Mouse (Mus musculus) heart, embryonic 16.5 days (tissue): ENCODE data around the gene Scap. TPM values are rescaled to one million over a fixed set of nuclear protein-coding genes. Genes with fewer than 3 reads are reported as not detected.

Experiments used
- ATAC-seq: fragments of 200-750 bp; cut with Nextera tagmentation; replicated peaks from 2 replicates; pipeline ENCODE4 v1.8.0; 2017; ENCODE audit warnings: moderate number of reproducible peaks; ENCODE audit not compliant: insufficient read depth, low FRiP score; ENCODE audit errors: extremely low read depth
- H3K27ac ChIP-seq: fragments of 300-500 bp; sonication (generic); 2 replicates; pipeline ENCODE4 v1.5.1; 2014; ENCODE audit warnings: mild to moderate bottlenecking, low read length, control low read depth, moderate library complexity
- H3K27me3 ChIP-seq: fragments of 300-500 bp; sonication (generic); 2 replicates; pipeline ENCODE4 v1.6.1; 2014; ENCODE audit warnings: low read length, mixed read lengths; ENCODE audit not compliant: control insufficient read depth, insufficient read depth
- H3K36me3 ChIP-seq: fragments of 300-500 bp; sonication (generic); 2 replicates; pipeline ENCODE4 v1.6.1; 2014; ENCODE audit not compliant: control insufficient read depth, insufficient read depth
- H3K4me1 ChIP-seq: fragments of 300-500 bp; sonication (generic); 2 replicates; pipeline ENCODE4 v1.6.1; 2014; ENCODE audit warnings: low read length, mixed read lengths; ENCODE audit not compliant: control insufficient read depth, insufficient read depth
- H3K4me2 ChIP-seq: fragments of 300-500 bp; sonication (generic); 2 replicates; pipeline ENCODE4 v1.6.1; 2014; ENCODE audit warnings: low read depth, mild to moderate bottlenecking, control low read depth, low read length
- H3K4me3 ChIP-seq: fragments of 300-500 bp; sonication (generic); 2 replicates; pipeline ENCODE4 v1.5.1; 2014; ENCODE audit warnings: mild to moderate bottlenecking, control low read depth, low read length
- H3K9ac ChIP-seq: fragments of 300-500 bp; sonication (generic); 2 replicates; pipeline ENCODE4 v1.6.1; 2014; ENCODE audit warnings: low read length, control low read depth
- H3K9me3 ChIP-seq: fragments of 300-500 bp; sonication (generic); replicated peaks from 2 replicates; pipeline ENCODE4 v1.6.1; 2016; ENCODE audit warnings: low read length; ENCODE audit not compliant: control insufficient read depth
- WGBS: fragments of 180-500 bp; shearing (Covaris S2); extraction: QIAGEN DNeasy Blood & Tissue Kit; methylation state at CpG from one replicate; pipeline ENCODE4 v1.1.7; 2014; 5-methylcytosine and 5-hydroxymethylcytosine counted together
- polyA plus RNA-seq: library from polyadenylated mRNA; unstranded; fragments of >200 nt; fragmentation: Nextera tagmentation; extraction: Ambion mirVana; gene quantifications from 2 replicates; pipeline ENCODE4 v1.2.1, GENCODE M21; 2015

The Scap gene
- polyA plus RNA-seq, 1 experiment from 2014 or later = 22.2 TPM

GRCm38 (mm10) chr9:110343805-110344204 lies 10.7 kb downstream of the Scap start:
- WGBS = 61% methylated on average over 6 of the region's 6 CpGs

GRCm38 (mm10) chr9:110345057-110345739 lies 12.1 kb downstream of the Scap start:
- H3K4me1 ChIP-seq = no peaks in the 10 kb centered on the region; the same call in 1 of the 2 replicates
- no peak overlapping the region for H3K4me2 ChIP-seq
- H3K4me3 ChIP-seq = no peak overlapping the region
- H3K27ac ChIP-seq = no peak overlapping the region
- WGBS = 73% methylated on average over 7 of the region's 7 CpGs
- H3K27me3 ChIP-seq = no peaks in the 10 kb centered on the region
- no peaks in the 10 kb centered on the region for H3K36me3 ChIP-seq
- H3K9ac ChIP-seq = no peak overlapping the region
- H3K9me3 ChIP-seq = no peaks in the 10 kb centered on the region
- ATAC-seq = no peak

More at GRCm38 (mm10) chr9:110343805-110344204, 10.7 kb downstream of the Scap start:
- Histone ChIP-seq H3K9me3 (no peaks in the 10 kb centered on the region), H3K36me3 (no peaks in the 10 kb centered on the region), H3K4me2 (no peak overlapping the region), H3K9ac (no peak overlapping the region), H3K27me3 (no peaks in the 10 kb centered on the region), H3K4me3 (no peak overlapping the region), H3K27ac (no peak overlapping the region), H3K4me1 (no peaks in the 10 kb centered on the region)
- no peak for ATAC-seq

GRCm38 (mm10) chr9:110348899-110349298 lies 15.8 kb downstream of the Scap start:
- Histone ChIP-seq H3K4me3 (no peak overlapping the region), H3K36me3 (no peaks in the 10 kb centered on the region), H3K4me1 (peaks cover 3% of the 10 kb centered on the region; the same call in 1 of the 2 replicates), H3K27ac (no peak overlapping the region), H3K4me2 (no peak overlapping the region), H3K27me3 (no peaks in the 10 kb centered on the region), H3K9ac (no peak overlapping the region), H3K9me3 (no peaks in the 10 kb centered on the region)
- ATAC-seq = no peak
- WGBS = 66% methylated on average over 4 of the region's 4 CpGs

- Histone ChIP-seq H3K4me1 (peaks cover 3% of the 10 kb centered on the region; the same call in 1 of the 2 replicates), H3K9me3 (no peaks in the 10 kb centered on the region), H3K4me3 (no peak overlapping the region), H3K9ac (no peak overlapping the region), H3K36me3 (peaks cover 3% of the 10 kb centered on the region; the same call in 1 of the 2 replicates), H3K4me2 (no peak overlapping the region), H3K27me3 (no peaks in the 10 kb centered on the region), H3K27ac (no peak overlapping the region)
- no peak for ATAC-seq
- WGBS = 88% methylated on average over 5 of the region's 5 CpGs
These were observed 17.1 kb downstream of the Scap start for GRCm38 (mm10) chr9:110350188-110350587.

GRCm38 (mm10) chr9:110350612-110351011 lies 17.5 kb downstream of the Scap start:
- Histone ChIP-seq H3K9me3 (no peaks in the 10 kb centered on the region), H3K27me3 (no peaks in the 10 kb centered on the region), H3K27ac (no peak overlapping the region), H3K36me3 (peaks cover 3% of the 10 kb centered on the region; the same call in 1 of the 2 replicates), H3K4me3 (no peak overlapping the region), H3K4me2 (no peak overlapping the region), H3K4me1 (peaks cover 3% of the 10 kb centered on the region; the same call in 1 of the 2 replicates), H3K9ac (no peak overlapping the region)
- ATAC-seq = no peak
- 81% methylated on average over 5 of the region's 5 CpGs for WGBS

- H3K9ac ChIP-seq = no peak overlapping the region
- WGBS = 89% methylated on average over 2 of the region's 2 CpGs
- no peak overlapping the region for H3K4me2 ChIP-seq
- H3K27ac ChIP-seq = no peak overlapping the region
- H3K36me3 ChIP-seq = peaks cover 3% of the 10 kb centered on the region; the same call in 1 of the 2 replicates
- ATAC-seq = no peak
- peaks cover 3% of the 10 kb centered on the region; the same call in 1 of the 2 replicates for H3K4me1 ChIP-seq
- no peaks in the 10 kb centered on the region for H3K27me3 ChIP-seq
- no peaks in the 10 kb centered on the region for H3K9me3 ChIP-seq
- no peak overlapping the region for H3K4me3 ChIP-seq
These were observed 18.3 kb downstream of the Scap start for GRCm38 (mm10) chr9:110351350-110351749.

GRCm38 (mm10) chr9:110351932-110352632 lies 19.0 kb downstream of the Scap start:
- Histone ChIP-seq H3K4me3 (no peak overlapping the region), H3K9me3 (no peaks in the 10 kb centered on the region), H3K4me1 (peaks cover 3% of the 10 kb centered on the region; the same call in 1 of the 2 replicates), H3K36me3 (peaks cover 3% of the 10 kb centered on the region; the same call in 1 of the 2 replicates), H3K4me2 (no peak overlapping the region), H3K9ac (0 out of 2 replicates have a peak overlapping the region, but pooled peaks have one; percentile 15), H3K27ac (no peak overlapping the region), H3K27me3 (no peaks in the 10 kb centered on the region)
- ATAC-seq = no peak
- WGBS = 65% methylated on average over 8 of the region's 8 CpGs

- H3K27me3 ChIP-seq = no peaks in the 10 kb centered on the region
- H3K4me3 ChIP-seq = no peak overlapping the region
- H3K9ac ChIP-seq = no peak overlapping the region
- ATAC-seq = no peak
- no peak overlapping the region for H3K4me2 ChIP-seq
- peaks cover 6% of the 10 kb centered on the region; the same call in 1 of the 2 replicates for H3K36me3 ChIP-seq
- 81% methylated on average over 2 of the region's 2 CpGs for WGBS
- no peak overlapping the region for H3K27ac ChIP-seq
- H3K9me3 ChIP-seq = no peaks in the 10 kb centered on the region
- no peaks in the 10 kb centered on the region for H3K4me1 ChIP-seq
These were observed 25.3 kb downstream of the Scap start for GRCm38 (mm10) chr9:110358341-110358740.

GRCm38 (mm10) chr9:110361299-110361698 lies 28.2 kb downstream of the Scap start:
- Histone ChIP-seq H3K36me3 (peaks cover 7% of the 10 kb centered on the region; the same call in 1 of the 2 replicates), H3K9me3 (no peaks in the 10 kb centered on the region), H3K4me2 (no peak overlapping the region), H3K4me3 (no peak overlapping the region), H3K27ac (no peak overlapping the region), H3K9ac (no peak overlapping the region), H3K4me1 (no peaks in the 10 kb centered on the region), H3K27me3 (no peaks in the 10 kb centered on the region)
- WGBS = 65% methylated on average over 12 of the region's 12 CpGs
- no peak for ATAC-seq
